Mouse (Mus musculus) embryonic facial prominence, embryonic 13.5 days (tissue): ENCODE data around the gene Scrn1. TPM values are rescaled to one million over a fixed set of nuclear protein-coding genes. Genes with fewer than 3 reads are reported as not detected.

Source experiments
- ATAC-seq: fragments of 200-750 bp; cut with Nextera tagmentation; 2 replicates; pipeline ENCODE4 v1.8.0; 2017; ENCODE audit warnings: low read depth; ENCODE audit not compliant: insufficient number of reproducible peaks, insufficient read depth, low FRiP score, low TSS enrichment
- H3K27ac ChIP-seq: fragments of 300-500 bp; sonication (generic); 2 replicates; pipeline ENCODE4 v1.5.1; 2015; ENCODE audit warnings: moderate library complexity, mild to moderate bottlenecking, inconsistent platforms
- H3K27me3 ChIP-seq: fragments of 300-500 bp; sonication (generic); 2 replicates; pipeline ENCODE4 v1.6.1; 2015; ENCODE audit warnings: mild to moderate bottlenecking, inconsistent platforms
- H3K36me3 ChIP-seq: fragments of 300-500 bp; sonication (generic); 2 replicates; pipeline ENCODE4 v1.6.1; 2015; ENCODE audit warnings: mild to moderate bottlenecking, inconsistent platforms
- H3K4me1 ChIP-seq: fragments of 300-500 bp; sonication (generic); 2 replicates; pipeline ENCODE4 v1.6.1; 2015; ENCODE audit warnings: inconsistent platforms
- H3K4me2 ChIP-seq: fragments of 300-500 bp; sonication (generic); 2 replicates; pipeline ENCODE4 v1.6.1; 2015; ENCODE audit warnings: moderate library complexity, mild to moderate bottlenecking, inconsistent platforms
- H3K4me3 ChIP-seq: fragments of 300-500 bp; sonication (generic); 2 replicates; pipeline ENCODE4 v1.5.1; 2015; ENCODE audit warnings: mild to moderate bottlenecking, inconsistent platforms
- H3K9ac ChIP-seq: fragments of 300-500 bp; sonication (generic); 2 replicates; pipeline ENCODE4 v1.6.1; 2015; ENCODE audit warnings: mild to moderate bottlenecking, inconsistent platforms
- H3K9me3 ChIP-seq: fragments of 300-500 bp; sonication (generic); 2 replicates; pipeline ENCODE4 v1.6.1; 2016; ENCODE audit warnings: inconsistent platforms
- WGBS: fragments of 180-500 bp; shearing (Covaris S2); methylation state at CpG from one replicate; pipeline ENCODE4 v1.1.7; 2015; ENCODE audit warnings: mixed read lengths; 5-methylcytosine and 5-hydroxymethylcytosine counted together
- polyA plus RNA-seq: library from polyadenylated mRNA; unstranded; fragments of >200 nt; fragmentation: Nextera tagmentation; extraction: Ambion mirVana; gene quantifications from 2 replicates; pipeline ENCODE4 v1.2.1, GENCODE M21; 2015

Gene Scrn1
- polyA plus RNA-seq, 1 experiment from 2014 or later, result 7.3 TPM

DNA sequence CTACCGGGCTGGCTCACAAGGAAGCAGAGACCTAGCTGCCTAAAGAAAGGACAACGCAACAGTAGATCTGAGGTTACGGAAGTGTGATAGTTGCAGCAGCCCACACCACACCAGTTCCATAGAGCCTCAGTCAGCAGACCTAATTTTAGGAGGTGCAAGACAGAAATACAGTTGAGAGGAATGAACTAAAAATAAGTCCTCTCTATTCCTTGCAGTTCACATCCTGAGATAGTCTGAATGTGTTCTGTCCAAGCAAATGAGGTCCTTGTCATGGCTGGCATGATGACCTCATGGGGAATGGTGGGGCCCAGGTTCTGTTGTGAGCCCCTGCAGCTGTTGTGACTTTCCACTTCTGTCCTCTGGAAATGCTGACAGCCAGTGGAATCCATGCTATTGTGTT is 98.9 kb downstream of the Scrn1 start:
- no peak overlapping the region for H3K4me3 ChIP-seq
- 87% methylated on average over 3 of the region's 3 CpGs for WGBS
- no peak for ATAC-seq
- H3K4me1 ChIP-seq, result no peaks in the 10 kb centered on the region
- no peaks in the 10 kb centered on the region for H3K36me3 ChIP-seq
- H3K4me2 ChIP-seq, result no peak overlapping the region
- H3K9me3 ChIP-seq, result no peaks in the 10 kb centered on the region
- no peak overlapping the region for H3K9ac ChIP-seq
- no peaks in the 10 kb centered on the region for H3K27me3 ChIP-seq
- no peak overlapping the region for H3K27ac ChIP-seq

- Histone ChIP-seq H3K4me3 (no peak overlapping the region), H3K4me2 (no peak overlapping the region), H3K36me3 (no peaks in the 10 kb centered on the region), H3K27me3 (no peaks in the 10 kb centered on the region), H3K4me1 (peaks cover 5% of the 10 kb centered on the region; the same call in 1 of the 2 replicates), H3K9me3 (no peaks in the 10 kb centered on the region), H3K9ac (no peak overlapping the region), H3K27ac (no peak overlapping the region)
- 77% methylated on average over 4 of the region's 4 CpGs for WGBS
- no peak for ATAC-seq
Measured at GRCm38 (mm10) chr6:54464926-54465325, 101.4 kb downstream of the Scrn1 start.

- H3K27me3 ChIP-seq, result no peaks in the 10 kb centered on the region
- ATAC-seq, result no peak
- no peak overlapping the region for H3K9ac ChIP-seq
- peaks cover 5% of the 10 kb centered on the region; the same call in 1 of the 2 replicates for H3K4me1 ChIP-seq
- no peak overlapping the region for H3K27ac ChIP-seq
- H3K4me2 ChIP-seq, result no peak overlapping the region
- H3K36me3 ChIP-seq, result no peaks in the 10 kb centered on the region
- H3K9me3 ChIP-seq, result no peaks in the 10 kb centered on the region
- WGBS, result 75% methylated on average over 8 of the region's 8 CpGs
- H3K4me3 ChIP-seq, result no peak overlapping the region
Measured at GRCm38 (mm10) chr6:54463701-54464458, 102.4 kb downstream of the Scrn1 start.

GRCm38 (mm10) chr6:54462766-54463165 is 103.5 kb downstream of the Scrn1 start:
- no peaks in the 10 kb centered on the region for H3K36me3 ChIP-seq

DNA sequence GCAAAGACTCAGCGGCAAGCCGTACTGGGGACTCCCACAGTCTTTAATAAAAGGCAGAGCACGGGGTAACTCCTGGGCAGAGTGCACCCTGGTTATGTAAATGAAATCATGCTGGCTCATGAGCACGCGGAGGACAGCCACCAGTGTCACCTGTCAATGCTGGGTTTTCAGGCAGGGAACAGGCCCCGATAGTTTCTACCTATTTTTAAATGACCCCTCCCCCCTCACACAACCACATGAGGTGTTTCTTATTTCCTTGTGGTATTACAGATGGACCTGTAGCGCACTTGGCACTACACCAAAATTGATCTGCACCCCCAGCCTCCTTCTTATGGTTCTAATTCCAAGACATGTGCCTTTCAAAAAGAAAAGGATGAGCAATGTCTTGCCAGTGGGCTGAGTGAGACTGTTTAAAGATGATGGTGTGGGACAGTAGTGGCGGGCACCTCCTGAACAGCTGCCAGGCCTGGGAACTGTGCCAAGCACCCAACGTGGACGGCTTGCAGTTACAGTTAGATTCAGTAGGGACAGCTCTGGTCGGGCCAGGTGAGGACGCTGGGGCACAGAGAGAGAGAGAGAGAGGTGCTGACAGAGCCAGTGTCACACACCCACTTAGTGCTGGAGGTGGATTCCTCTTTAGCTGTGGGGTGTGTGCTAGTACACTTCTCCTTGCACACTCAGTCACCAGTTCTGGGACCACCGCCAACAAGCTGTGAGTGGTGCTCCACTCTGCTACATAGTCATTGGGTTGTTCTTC is 105.2 kb downstream of the Scrn1 start:
- H3K27me3 ChIP-seq, result no peaks in the 10 kb centered on the region
- H3K4me1 ChIP-seq, result peaks cover 5% of the 10 kb centered on the region; the same call in 1 of the 2 replicates
- no peak overlapping the region for H3K9ac ChIP-seq
- no peak overlapping the region for H3K4me2 ChIP-seq
- WGBS, result 64% methylated on average over 13 of the region's 13 CpGs
- H3K27ac ChIP-seq, result no peak overlapping the region
- H3K36me3 ChIP-seq, result no peaks in the 10 kb centered on the region
- peak; percentile 43; the same call in 1 of the 2 replicates for ATAC-seq
- no peaks in the 10 kb centered on the region for H3K9me3 ChIP-seq
- H3K4me3 ChIP-seq, result no peak overlapping the region

More at GRCm38 (mm10) chr6:54462766-54463165, 103.5 kb downstream of the Scrn1 start:
- no peak overlapping the region for H3K4me2 ChIP-seq
- peaks cover 5% of the 10 kb centered on the region; the same call in 1 of the 2 replicates for H3K4me1 ChIP-seq
- H3K9me3 ChIP-seq, result no peaks in the 10 kb centered on the region
- no peak overlapping the region for H3K27ac ChIP-seq
- H3K9ac ChIP-seq, result no peak overlapping the region
- no peak overlapping the region for H3K4me3 ChIP-seq
- H3K27me3 ChIP-seq, result no peaks in the 10 kb centered on the region
- WGBS, result 86% methylated on average over 6 of the region's 6 CpGs
- no peak for ATAC-seq

- WGBS, result 68% methylated on average over 6 of the region's 6 CpGs
- ATAC-seq, result no peak
- no peak overlapping the region for H3K9ac ChIP-seq
- no peak overlapping the region for H3K4me2 ChIP-seq
- no peaks in the 10 kb centered on the region for H3K9me3 ChIP-seq
- H3K27me3 ChIP-seq, result no peaks in the 10 kb centered on the region
- H3K4me3 ChIP-seq, result no peak overlapping the region
- peaks cover 5% of the 10 kb centered on the region; the same call in 1 of the 2 replicates for H3K4me1 ChIP-seq
- H3K36me3 ChIP-seq, result no peaks in the 10 kb centered on the region
- H3K27ac ChIP-seq, result no peak overlapping the region
Measured at GRCm38 (mm10) chr6:54460172-54460914, 105.9 kb downstream of the Scrn1 start.

DNA sequence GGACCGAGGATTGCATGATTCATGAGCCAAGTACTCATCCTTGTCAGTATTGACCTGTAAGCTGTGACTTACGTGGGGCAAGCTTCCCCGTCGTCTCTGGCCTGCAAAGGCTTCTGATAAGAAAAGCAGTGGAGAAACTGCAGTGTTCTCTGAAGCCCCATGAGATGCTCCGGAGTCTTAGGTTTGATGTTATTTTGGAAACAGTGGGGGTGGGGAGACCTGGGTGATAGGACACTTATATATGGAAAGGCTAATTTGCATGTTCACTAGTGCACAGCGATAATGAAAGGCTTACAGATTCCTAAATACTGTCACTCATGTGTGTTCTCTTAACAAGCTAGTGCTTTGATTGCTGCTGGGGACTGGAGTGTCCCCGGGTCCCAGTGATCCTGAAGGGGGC is 106.6 kb downstream of the Scrn1 start:
- no peak overlapping the region for H3K4me2 ChIP-seq
- H3K9ac ChIP-seq, result no peak overlapping the region
- WGBS, result 66% methylated on average over 7 of the region's 7 CpGs

More for the DNA sequence above, 106.6 kb downstream of the Scrn1 start:
- Histone ChIP-seq H3K4me3 (no peak overlapping the region), H3K4me1 (peaks cover 5% of the 10 kb centered on the region; the same call in 1 of the 2 replicates), H3K36me3 (no peaks in the 10 kb centered on the region), H3K27ac (no peak overlapping the region), H3K27me3 (no peaks in the 10 kb centered on the region), H3K9me3 (no peaks in the 10 kb centered on the region)
- ATAC-seq, result no peak

Other genes starting within 250 kb of the Scrn1 start
- gene Prr15, start 240.7 kb downstream of the Scrn1 start, polyA plus RNA-seq, result 1.3 and 3.6 TPM in 2 replicates
- gene Wipf3, start 136.9 kb downstream of the Scrn1 start, polyA plus RNA-seq, result 1.1 and 1.5 TPM in 2 replicates
- 12.0 and 12.5 TPM in 2 replicates for gene Plekha8, start 28.6 kb upstream of the Scrn1 start, polyA plus RNA-seq
- gene Fkbp14, start 30.8 kb upstream of the Scrn1 start, polyA plus RNA-seq, result 37.9 and 41.4 TPM in 2 replicates
- gene Mturn, start 115.1 kb upstream of the Scrn1 start, polyA plus RNA-seq, result 9.9 and 11.9 TPM in 2 replicates